Mouse (Mus musculus) ES-E14 (cell line): ENCODE measurements at regions not wholly inside any gene's neighbourhood (a gene's known extent, or its start where the extent isn't known, plus 50 kb on each side); places are given as distances from the start of the nearest gene placed in this dataset.

Experiments
- DNase-seq: peaks from one replicate; pipeline ENCODE4 v3.0.0-alpha.2; 2013; ENCODE audit warnings: low read depth, low spot score
- H3K27ac ChIP-seq: 2 replicates; pipeline ENCODE4 v1.5.1; 2012; ENCODE audit warnings: low read depth, mild to moderate bottlenecking, low read length, moderate library complexity, mixed read lengths; ENCODE audit not compliant: poor library complexity, insufficient read depth, severe bottlenecking
- H3K36me3 ChIP-seq: 2 replicates; pipeline ENCODE4 v1.6.1; 2012; ENCODE audit warnings: mild to moderate bottlenecking, low read length, moderate library complexity, mixed read lengths; ENCODE audit not compliant: control insufficient read depth, poor library complexity, insufficient read depth, severe bottlenecking
- H3K4me1 ChIP-seq, 2 experiments: fragments of 150-350 bp in 1 of 2; sonication (generic) in 1 of 2; 2 replicates each; pipeline ENCODE4 v1.6.1; 2012; ENCODE audit warnings: low read length in 2 of 2, mild to moderate bottlenecking in 1 of 2, mixed read lengths in 1 of 2; ENCODE audit not compliant: control insufficient read depth in 2 of 2, insufficient read depth in 2 of 2, poor library complexity in 1 of 2
- H3K4me3 ChIP-seq, 2 experiments: fragments of 150-350 bp in 1 of 2; sonication (generic) in 1 of 2; 2 replicates each; pipeline ENCODE4 v1.5.1; 2012; ENCODE audit warnings: low read length in 2 of 2, low read depth in 1 of 2, mild to moderate bottlenecking in 1 of 2, mixed read lengths in 1 of 2; ENCODE audit not compliant: insufficient read depth in 1 of 2, poor library complexity in 1 of 2, severe bottlenecking in 1 of 2
- H3K9ac ChIP-seq: 2 replicates; pipeline ENCODE4 v1.6.1; 2012; ENCODE audit warnings: low read depth, mild to moderate bottlenecking, low read length, mixed read lengths; ENCODE audit not compliant: poor library complexity, insufficient read depth, severe bottlenecking
- H3K9me3 ChIP-seq: fragments of 150-350 bp; sonication (generic); 2 replicates; pipeline ENCODE4 v1.6.1; 2012; ENCODE audit warnings: low read depth, mild to moderate bottlenecking, low read length; ENCODE audit not compliant: control insufficient read depth, insufficient read depth
- CHD2 ChIP-seq: IDR thresholded peaks from 2 replicates; pipeline ENCODE4 v1.6.1; 2014; ENCODE audit warnings: mild to moderate bottlenecking, low read depth, low read length, inconsistent platforms
- HCFC1 ChIP-seq: IDR thresholded peaks from 2 replicates; pipeline ENCODE4 v1.6.1; 2012; ENCODE audit warnings: low read length, inconsistent platforms, borderline replicate concordance; ENCODE audit not compliant: insufficient read depth
- MAFK ChIP-seq: IDR thresholded peaks from 2 replicates; pipeline ENCODE4 v1.6.1; 2014; ENCODE audit warnings: mild to moderate bottlenecking, low read depth, low read length, inconsistent platforms; ENCODE audit not compliant: insufficient read depth
- ZC3H11A ChIP-seq: IDR thresholded peaks from 2 replicates; pipeline ENCODE4 v1.6.1; 2012; ENCODE audit warnings: low read depth, mild to moderate bottlenecking, inconsistent platforms, low read length, borderline replicate concordance
- ZNF384 ChIP-seq: IDR thresholded peaks from 2 replicates; pipeline ENCODE4 v1.6.1; 2012; ENCODE audit warnings: low read depth, low read length, inconsistent platforms
- in situ Hi-C, 2 experiments: fragments of 600-800 bp; cut with MboI; formaldehyde crosslinking; loops; one replicate each; pipeline ENCODE4 v1.15.1; 2025; ENCODE audit warnings: low sequenced_read_pairs in 2 of 2, inconsistent platforms in 1 of 2; ENCODE audit not compliant: unreplicated experiment in 2 of 2

DNA sequence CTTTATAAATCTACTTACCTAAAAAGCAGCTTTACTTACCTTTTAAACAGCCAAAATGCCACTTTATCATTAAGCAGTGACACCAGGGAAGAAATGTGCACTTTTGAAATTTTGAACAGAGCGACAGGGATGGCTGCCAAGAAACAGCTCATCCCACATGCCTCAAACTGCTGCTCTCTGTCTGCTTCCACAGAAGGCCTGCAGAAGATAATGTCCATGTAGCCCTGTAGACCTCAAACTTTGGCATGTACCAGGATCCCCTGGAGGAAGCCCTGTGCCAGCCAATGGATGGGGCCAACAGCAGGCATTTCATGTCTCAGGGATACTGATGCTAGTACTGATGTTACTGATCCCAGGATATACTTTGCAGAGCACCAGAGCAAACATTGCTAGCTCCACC lies 245.1 kb upstream of the Arx start:
- Histone ChIP-seq H3K4me1 (no peaks in the 10 kb centered on the region), H3K9me3 (no peaks in the 10 kb centered on the region), H3K4me3 (no peak overlapping the region), H3K27ac (no peak overlapping the region), H3K9ac (no peak overlapping the region), H3K36me3 (no peaks in the 10 kb centered on the region)
- in situ Hi-C loops: no loop called here
- DNase-seq: no peak
- TF ChIP-seq ZC3H11A (no peak), MAFK (no peak), ZNF384 (no peak), CHD2 (no peak), HCFC1 (no peak)

DNA sequence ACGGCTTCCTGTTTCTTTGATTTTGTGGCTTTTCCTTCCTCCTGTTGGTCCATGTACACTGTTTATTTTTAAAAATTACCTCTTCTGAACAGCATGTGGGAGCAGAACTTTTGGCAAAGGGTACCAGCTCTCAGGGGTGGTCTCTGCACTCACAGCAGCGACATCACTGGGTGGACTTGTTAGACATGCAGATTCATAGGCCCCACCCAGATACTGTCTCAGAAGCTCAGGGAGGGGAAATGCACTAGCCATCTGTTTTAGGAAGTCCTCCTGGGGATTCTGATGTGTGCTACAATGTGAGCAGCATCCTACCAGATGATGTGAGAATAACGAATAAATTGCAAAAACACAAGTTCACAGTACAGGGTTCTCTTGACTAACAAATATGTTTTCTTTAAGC lies 243.5 kb upstream of the Arx start:
- in situ Hi-C loops: no loop called here
- no peaks in the 10 kb centered on the region for H3K9me3 ChIP-seq
- no peak for DNase-seq
- no peaks in the 10 kb centered on the region for H3K4me1 ChIP-seq
- TF ChIP-seq MAFK (no peak), HCFC1 (no peak), ZNF384 (no peak)
- H3K27ac ChIP-seq: no peak overlapping the region
- H3K9ac ChIP-seq: no peak overlapping the region
- no peaks in the 10 kb centered on the region for H3K36me3 ChIP-seq
- no peak overlapping the region for H3K4me3 ChIP-seq

DNA sequence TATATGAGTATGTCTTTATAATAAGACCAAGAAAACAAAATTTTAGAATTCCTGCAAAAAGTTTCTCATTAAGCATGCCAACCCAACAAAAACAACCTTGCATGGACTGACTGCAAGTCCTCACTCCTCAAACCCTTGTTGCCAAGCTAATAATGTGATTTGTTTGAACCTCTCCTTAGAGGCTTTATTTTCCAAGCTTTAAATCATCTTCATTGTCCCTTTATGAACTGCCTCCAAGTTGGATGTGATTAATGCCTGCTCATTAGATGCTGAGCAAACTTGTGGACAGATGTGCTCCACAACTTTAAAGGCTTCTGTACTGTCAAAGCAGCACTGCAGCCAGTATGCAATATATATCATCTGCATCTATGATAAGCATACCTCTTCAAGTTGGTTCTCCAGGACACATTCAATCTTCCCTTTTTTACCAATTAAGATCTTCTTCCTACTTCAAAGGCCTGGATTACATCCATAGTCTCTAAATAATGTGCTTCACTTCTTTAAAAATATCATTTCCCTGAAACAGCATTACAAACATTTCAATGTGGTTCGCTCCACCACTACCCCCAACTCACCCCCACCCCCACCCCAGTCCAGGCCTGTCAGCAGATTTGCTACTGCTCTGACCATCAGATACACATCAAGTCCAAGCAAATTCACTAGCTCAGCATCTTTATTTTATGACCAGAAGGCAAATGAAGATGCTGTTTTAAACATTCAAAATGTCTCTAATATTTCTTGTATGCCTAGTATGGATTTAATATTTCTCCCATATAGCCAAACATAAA lies 237.1 kb upstream of the Arx start:
- in situ Hi-C loops: no loop called here
- DNase-seq: no peak
- no peak overlapping the region for H3K9ac ChIP-seq
- no peaks in the 10 kb centered on the region for H3K4me1 ChIP-seq
- no peak for TF ChIP-seq ZC3H11A
- no peak for TF ChIP-seq MAFK
- no peak for TF ChIP-seq HCFC1
- no peak for TF ChIP-seq CHD2
- TF ChIP-seq ZNF384: no peak
- H3K27ac ChIP-seq: no peak overlapping the region
- H3K36me3 ChIP-seq: no peaks in the 10 kb centered on the region
- no peak overlapping the region for H3K4me3 ChIP-seq
- no peaks in the 10 kb centered on the region for H3K9me3 ChIP-seq

DNA sequence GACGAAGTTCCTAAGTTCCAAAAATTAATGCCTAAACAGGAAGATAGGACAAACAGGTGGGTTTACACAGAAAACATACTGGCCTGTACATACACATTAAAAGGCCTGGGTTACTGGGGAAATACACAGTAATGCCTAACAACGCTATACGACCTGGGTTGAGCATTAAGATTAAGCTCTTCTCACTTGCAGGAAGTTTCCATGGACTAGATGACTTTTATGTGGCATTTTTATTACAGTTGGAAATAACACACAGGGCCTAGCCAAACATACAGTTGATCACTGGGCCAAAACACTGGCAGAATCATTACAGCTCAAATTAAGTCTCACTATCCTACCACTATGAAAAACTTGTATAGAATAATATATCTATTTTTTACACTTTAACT lies 236.5 kb upstream of the Arx start:
- Histone ChIP-seq H3K27ac (no peak overlapping the region), H3K4me3 (no peak overlapping the region), H3K36me3 (no peaks in the 10 kb centered on the region), H3K9me3 (no peaks in the 10 kb centered on the region), H3K4me1 (no peaks in the 10 kb centered on the region), H3K9ac (no peak overlapping the region)
- DNase-seq: no peak
- in situ Hi-C loops: no loop called here
- TF ChIP-seq ZNF384: no peak
- no peak for TF ChIP-seq ZC3H11A
- no peak for TF ChIP-seq HCFC1
- no peak for TF ChIP-seq MAFK
- no peak for TF ChIP-seq CHD2

DNA sequence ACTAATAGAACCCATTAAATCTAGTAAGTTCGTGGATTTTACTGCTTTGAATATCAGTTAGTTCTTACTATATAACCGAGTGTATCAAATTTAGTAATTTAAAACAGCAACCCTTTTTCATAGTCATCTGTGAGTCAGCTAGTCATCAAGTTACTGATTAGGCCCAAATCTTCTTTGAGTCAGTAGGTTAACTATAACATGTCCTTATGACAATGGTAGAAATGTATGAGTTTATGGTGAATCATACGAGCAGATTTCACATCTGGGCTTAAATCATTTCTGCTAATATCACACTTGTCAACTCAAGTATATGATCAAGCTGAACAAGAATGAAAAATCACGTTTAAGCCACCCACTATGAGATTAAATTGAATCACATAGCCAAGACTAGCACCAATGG lies 226.7 kb upstream of the Arx start:
- in situ Hi-C loops: no loop called here
- no peak overlapping the region for H3K27ac ChIP-seq
- TF ChIP-seq ZNF384 (no peak), ZC3H11A (no peak), CHD2 (no peak), MAFK (no peak), HCFC1 (no peak)
- H3K9ac ChIP-seq: no peak overlapping the region
- H3K4me1 ChIP-seq: no peaks in the 10 kb centered on the region
- DNase-seq: no peak
- no peak overlapping the region for H3K4me3 ChIP-seq
- H3K36me3 ChIP-seq: no peaks in the 10 kb centered on the region
- no peaks in the 10 kb centered on the region for H3K9me3 ChIP-seq
